In genomic region chr8:72982832-72983231, GRCm38 (mm10) we compare ENCODE assay signal across 17 mouse cellular contexts.
"Had no signal": no experiment of that assay in that cellular context is flagged by ENCODE, and none has a peak within 500 bp of the region (broad histone marks: within the 10 kb centered on the region; RNA-seq: fewer than 3 reads in every experiment).

No protein-coding gene starts in this region.

- DNase-seq: left cerebral cortex, postnatal 4 days; liver; liver, embryonic 13.5 days; liver, postnatal 0 days; lung, adult 18-20 months; lung, adult 2 months; lung, embryonic 14.5 days; lung, postnatal 10 days; lung, postnatal 14 days; lung, postnatal 36 days; lung, postnatal 4 days; midbrain, embryonic 14.5 days had no signal

- ATAC-seq: liver, embryonic 12.5 days; liver, postnatal 0 days; lung, postnatal 0 days; midbrain, embryonic 13.5 days; midbrain, embryonic 15.5 days; midbrain, embryonic 16.5 days had no signal
